8 mouse cellular contexts compared by ENCODE assay signal in the genomic region with DNA sequence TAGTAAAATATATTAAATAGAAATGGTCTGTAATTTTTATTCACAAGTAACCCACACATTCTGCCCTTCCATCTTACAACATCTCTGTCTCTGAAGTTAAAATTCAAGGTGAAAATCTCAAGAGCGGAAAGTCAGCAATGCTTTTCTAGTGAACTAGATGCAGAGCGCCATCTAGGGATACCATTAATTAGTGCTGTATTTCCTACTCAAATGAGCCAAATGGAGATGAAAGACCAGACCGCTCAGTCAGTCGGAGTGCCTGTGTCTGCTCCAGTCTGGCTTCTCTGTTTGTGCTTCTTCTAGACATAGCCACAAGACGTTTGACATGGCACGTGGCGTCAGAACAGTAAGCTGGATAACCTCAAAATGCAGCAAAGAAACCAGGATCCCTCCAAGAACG. TPM values are rescaled to one million over a fixed set of nuclear protein-coding genes. Genes with fewer than 3 reads are reported as not detected.
A peak's percentile ranks its signal among the peaks of the same experiment; 100 is the strongest.
DNase-seq lines count a peak whose midpoint lies in the region; ATAC-seq and TF ChIP-seq lines count a peak whose summit lies in the region.

No protein-coding gene starts in this region.

- no peaks in the 10 kb centered on the region for H3K4me1 ChIP-seq in kidney, embryonic 14.5 days (ENCODE audit: control insufficient read depth, insufficient read depth, low read length)
- peaks cover 5% of the 10 kb centered on the region for H3K4me1 ChIP-seq in G1E (ENCODE audit: insufficient read depth, low read depth, low read length)
- H3K4me1 ChIP-seq in limb, embryonic 10.5 days = no peaks in the 10 kb centered on the region

- no peak for DNase-seq in kidney, adult 11 months
- DNase-seq in G1E (ENCODE audit: low spot score) = no peak
- DNase-seq in brain, embryonic 18.5 days (ENCODE audit: low read depth, low spot score) = peak; percentile 18
- peak; percentile 58 for DNase-seq in heart, postnatal 4 days
- peak; percentile 33 for DNase-seq in limb, embryonic 10.5 days (ENCODE audit: low spot score)
- DNase-seq in right cerebral cortex, adult 2 months (ENCODE audit: low spot score in 2 of 2) = peak; percentile 40 to 67
- no peak for DNase-seq in ovary, postnatal 36 days (ENCODE audit: low spot score)

- no peaks in the 10 kb centered on the region for H3K27me3 ChIP-seq in kidney, embryonic 14.5 days (ENCODE audit: control insufficient read depth, insufficient read depth, low read length)
- H3K27me3 ChIP-seq in G1E (ENCODE audit: insufficient read depth, low read length) = no peaks in the 10 kb centered on the region
- H3K27me3 ChIP-seq in limb, embryonic 10.5 days (ENCODE audit: low read depth, poor library complexity, severe bottlenecking) = no peaks in the 10 kb centered on the region

- 0 out of 2 replicates have a peak, but pooled peaks have one; percentile 16 for TF ChIP-seq CTCF in G1E (IDR thresholded peaks at IDR 0.05; ENCODE audit: low read depth, low read length)

- WGBS in kidney, embryonic 14.5 days = 28% methylated on average over 8 of the region's 8 CpGs
- WGBS in limb, embryonic 10.5 days = 38% methylated on average over 8 of the region's 8 CpGs

- no peak overlapping the region for H3K9ac ChIP-seq in kidney, embryonic 14.5 days (ENCODE audit: low read depth, low read length)

- no peak overlapping the region for H3K4me2 ChIP-seq in kidney, embryonic 14.5 days (replicated peaks; ENCODE audit: low read depth, low read length)

- ATAC-seq in kidney, embryonic 14.5 days (ENCODE audit: low FRiP score, low TSS enrichment) = peak; percentile 46; the same call in 1 of the 2 replicates
- peak; percentile 45; the same call in 1 of the 2 replicates for ATAC-seq in G1E (ENCODE audit: extremely low read depth, insufficient number of reproducible peaks, low FRiP score, poor library complexity, severe bottlenecking)

- H3K27ac ChIP-seq in kidney, embryonic 14.5 days (ENCODE audit: low read depth, low read length) = no peak overlapping the region
- no peak overlapping the region for H3K27ac ChIP-seq in limb, embryonic 10.5 days

- H3K9me3 ChIP-seq in kidney, embryonic 14.5 days (ENCODE audit: control insufficient read depth, low read length) = no peaks in the 10 kb centered on the region
- no peaks in the 10 kb centered on the region for H3K9me3 ChIP-seq in G1E (replicated peaks)
- H3K9me3 ChIP-seq in limb, embryonic 10.5 days (replicated peaks) = no peaks in the 10 kb centered on the region

- H3K36me3 ChIP-seq in kidney, embryonic 14.5 days (ENCODE audit: control insufficient read depth, insufficient read depth, low read length) = no peaks in the 10 kb centered on the region
- no peaks in the 10 kb centered on the region for H3K36me3 ChIP-seq in G1E (replicated peaks)
- no peaks in the 10 kb centered on the region for H3K36me3 ChIP-seq in limb, embryonic 10.5 days

- no peak overlapping the region for H3K4me3 ChIP-seq in kidney, embryonic 14.5 days (ENCODE audit: low read length)
- H3K4me3 ChIP-seq in G1E (ENCODE audit: low read depth, low read length) = no peak overlapping the region
- H3K4me3 ChIP-seq in limb, embryonic 10.5 days = no peak overlapping the region

RNA-seq across cellular contexts. Expression of a gene that starts 44.6 kb away (rescaled TPM):
- polyA plus RNA-seq in kidney, embryonic 14.5 days (2014; fragmentation: Nextera tagmentation; extraction: Ambion mirVana) = not detected in 2 replicates
- total RNA-seq in G1E (2014; fragmentation: Nextera tagmentation) (0.19 and 0.38 TPM in 2 replicates), G1E (2017) (0.23 and 0.44 TPM in 2 replicates)
- polyA plus RNA-seq in G1E (2012) = 0.06 TPM in 1 of 2 replicates, not detected in the other
- total RNA-seq in heart, postnatal 4 days (2021) = 1 to 10 TPM; 1.4 to 1.8 TPM
- polyA plus RNA-seq in limb, embryonic 10.5 days (2016; fragmentation: Nextera tagmentation; extraction: Ambion mirVana) = not detected in 2 replicates

Comparison
In these comparisons a context has a peak if more than half of its experiments do, and no peak if none do; other contexts are left out.
1. DNase-seq: peak in brain, embryonic 18.5 days (single experiment), heart, postnatal 4 days (single experiment), limb, embryonic 10.5 days (single experiment) and right cerebral cortex, adult 2 months (2 of 2); none in kidney, adult 11 months (single experiment), G1E (single experiment) and ovary, postnatal 36 days (single experiment).